Comparison of ENCODE assay signal across 9 mouse cellular contexts in genomic region chr16:93543704-93544103, GRCm38 (mm10).
DNase-seq lines count a peak whose midpoint lies in the region; ATAC-seq and TF ChIP-seq lines count a peak whose summit lies in the region.
"Had no signal": no experiment of that assay in that cellular context is flagged by ENCODE, and none has a peak within 500 bp of the region (broad histone marks: within the 10 kb centered on the region; RNA-seq: fewer than 3 reads in every experiment).

No protein-coding gene starts in this region.

- H3K27me3 ChIP-seq in kidney, postnatal 0 days (ENCODE audit: insufficient read depth, low read length) = no peaks in the 10 kb centered on the region
- H3K27me3 ChIP-seq in liver, embryonic 13.5 days = no peaks in the 10 kb centered on the region
- 0 out of 2 replicates have a peak, but pooled peaks cover 3% of the 10 kb centered on the region for H3K27me3 ChIP-seq in neural tube, embryonic 13.5 days
- H3K27me3 ChIP-seq: liver, embryonic 15.5 days had no signal

- peak; percentile 89 for DNase-seq in CD4-positive, CD25-positive, alpha-beta regulatory T cell, adult 2 months (ENCODE audit: low read depth, low spot score)
- DNase-seq in WW6 (ENCODE audit: low read depth, low spot score) = peak; percentile 52
- DNase-seq in cerebellum, postnatal 36 days = peak; percentile 18 to 55
- DNase-seq in gastrocnemius, postnatal 10 days = peak; percentile 38
- peak; percentile 94 for DNase-seq in kidney, postnatal 0 days (ENCODE audit: low spot score)
- DNase-seq in liver, embryonic 13.5 days = peak; percentile 18
- peak; percentile 88 for DNase-seq in thymus, postnatal 0 days (ENCODE audit: low spot score)

- no peaks in the 10 kb centered on the region for H3K4me1 ChIP-seq in kidney, postnatal 0 days (replicated peaks; ENCODE audit: insufficient read depth, low read length)
- no peaks in the 10 kb centered on the region for H3K4me1 ChIP-seq in liver, embryonic 13.5 days (replicated peaks)
- H3K4me1 ChIP-seq in neural tube, embryonic 13.5 days (replicated peaks) = 0 out of 2 replicates have a peak, but pooled peaks cover 6% of the 10 kb centered on the region
- H3K4me1 ChIP-seq: liver, embryonic 15.5 days had no signal

- H3K4me2 ChIP-seq in kidney, postnatal 0 days (ENCODE audit: low read length) = no peak overlapping the region
- no peak overlapping the region for H3K4me2 ChIP-seq in liver, embryonic 13.5 days
- no peak overlapping the region for H3K4me2 ChIP-seq in neural tube, embryonic 13.5 days
- H3K4me2 ChIP-seq: liver, embryonic 15.5 days had no signal

- 0 out of 2 replicates have a peak, but pooled peaks have one; percentile 10 for ATAC-seq in kidney, postnatal 0 days (replicated peaks; ENCODE audit: low FRiP score, low read depth)
- no peak for ATAC-seq in liver, embryonic 13.5 days (ENCODE audit: low read depth)
- ATAC-seq in neural tube, embryonic 13.5 days (ENCODE audit: low read depth) = peak; percentile 67

- H3K9me3 ChIP-seq in kidney, postnatal 0 days (replicated peaks; ENCODE audit: low read length) = no peaks in the 10 kb centered on the region
- H3K9me3 ChIP-seq in liver, embryonic 13.5 days (replicated peaks) = no peaks in the 10 kb centered on the region
- H3K9me3 ChIP-seq in neural tube, embryonic 13.5 days = no peaks in the 10 kb centered on the region
- H3K9me3 ChIP-seq: liver, embryonic 15.5 days had no signal

- H3K36me3 ChIP-seq in kidney, postnatal 0 days (ENCODE audit: insufficient read depth, low read length) = no peaks in the 10 kb centered on the region
- H3K36me3 ChIP-seq in liver, embryonic 13.5 days = no peaks in the 10 kb centered on the region
- no peaks in the 10 kb centered on the region for H3K36me3 ChIP-seq in neural tube, embryonic 13.5 days
- H3K36me3 ChIP-seq: liver, embryonic 15.5 days had no signal

- 1% methylated on average over 8 of the region's 8 CpGs for WGBS in kidney, postnatal 0 days
- WGBS in liver, embryonic 13.5 days (ENCODE audit: insufficient replicate concordance) = 4% methylated on average over 8 of the region's 8 CpGs
- 2% methylated on average over 8 of the region's 8 CpGs for WGBS in neural tube, embryonic 13.5 days

- no peak overlapping the region for H3K4me3 ChIP-seq in kidney, postnatal 0 days (replicated peaks; ENCODE audit: low read depth, low read length)
- no peak overlapping the region for H3K4me3 ChIP-seq in liver, embryonic 13.5 days (replicated peaks)
- no peak overlapping the region for H3K4me3 ChIP-seq in neural tube, embryonic 13.5 days
- H3K4me3 ChIP-seq: liver, embryonic 15.5 days had no signal

- H3K9ac ChIP-seq in kidney, postnatal 0 days (ENCODE audit: low read depth, low read length) = no peak overlapping the region
- H3K9ac ChIP-seq in liver, embryonic 13.5 days = no peak overlapping the region
- H3K9ac ChIP-seq in neural tube, embryonic 13.5 days = no peak overlapping the region
- H3K9ac ChIP-seq: liver, embryonic 15.5 days had no signal

- peak; percentile 83 for TF ChIP-seq CTCF in kidney, postnatal 0 days (IDR thresholded peaks at IDR 0.05; ENCODE audit: low read depth)

- H3K27ac ChIP-seq in kidney, postnatal 0 days = no peak overlapping the region
- no peak overlapping the region for H3K27ac ChIP-seq in liver, embryonic 13.5 days
- no peak overlapping the region for H3K27ac ChIP-seq in neural tube, embryonic 13.5 days (replicated peaks)
- H3K27ac ChIP-seq: liver, embryonic 15.5 days had no signal

Comparison
In these comparisons a context has a peak if more than half of its experiments do, and no peak if none do; other contexts are left out.
1. DNase-seq: peak in every context shown above with its lines; median percentile 94 in kidney, postnatal 0 days; 89 in CD4-positive, CD25-positive, alpha-beta regulatory T cell, adult 2 months; 88 in thymus, postnatal 0 days; 52 in WW6; 38 in gastrocnemius, postnatal 10 days; 36 in cerebellum, postnatal 36 days; 18 in liver, embryonic 13.5 days.